Mouse (Mus musculus) heart, embryonic 12.5 days (tissue): ENCODE measurements at regions not wholly inside any gene's neighbourhood (a gene's known extent, or its start where the extent isn't known, plus 50 kb on each side); places are given as distances from the start of the nearest gene placed in this dataset.

ENCODE experiments used
- ATAC-seq: fragments of 200-750 bp; cut with Nextera tagmentation; 2 replicates; pipeline ENCODE4 v1.8.0; 2017; ENCODE audit warnings: moderate TSS enrichment, moderate library complexity; ENCODE audit not compliant: insufficient number of reproducible peaks, low FRiP score
- H3K27ac ChIP-seq: fragments of 300-500 bp; sonication (generic); 2 replicates; pipeline ENCODE4 v1.5.1; 2016; ENCODE audit warnings: mild to moderate bottlenecking, moderate library complexity; ENCODE audit not compliant: poor library complexity, severe bottlenecking
- H3K27me3 ChIP-seq: fragments of 300-500 bp; sonication (generic); replicated peaks from 2 replicates; pipeline ENCODE4 v1.6.1; 2016; ENCODE audit warnings: mild to moderate bottlenecking, moderate library complexity
- H3K36me3 ChIP-seq: fragments of 300-500 bp; sonication (generic); 2 replicates; pipeline ENCODE4 v1.6.1; 2016; ENCODE audit warnings: mild to moderate bottlenecking, moderate library complexity
- H3K4me1 ChIP-seq: fragments of 300-500 bp; sonication (generic); replicated peaks from 2 replicates; pipeline ENCODE4 v1.6.1; 2016; ENCODE audit warnings: mild to moderate bottlenecking
- H3K4me2 ChIP-seq: fragments of 300-500 bp; sonication (generic); 2 replicates; pipeline ENCODE4 v1.6.1; 2016; ENCODE audit warnings: mild to moderate bottlenecking, moderate library complexity
- H3K4me3 ChIP-seq: fragments of 300-500 bp; sonication (generic); 2 replicates; pipeline ENCODE4 v1.5.1; 2016; ENCODE audit warnings: mild to moderate bottlenecking
- H3K9ac ChIP-seq: fragments of 300-500 bp; sonication (generic); 2 replicates; pipeline ENCODE4 v1.6.1; 2016; ENCODE audit warnings: mild to moderate bottlenecking, moderate library complexity
- H3K9me3 ChIP-seq: fragments of 300-500 bp; sonication (generic); replicated peaks from 2 replicates; pipeline ENCODE4 v1.6.1; 2016; ENCODE audit warnings: mild to moderate bottlenecking, moderate library complexity
- WGBS: fragments of 180-500 bp; shearing (Covaris S2); methylation state at CpG from one replicate; pipeline ENCODE4 v1.1.7; 2016; 5-methylcytosine and 5-hydroxymethylcytosine counted together

- Histone ChIP-seq H3K27ac (no peak overlapping the region), H3K4me2 (no peak overlapping the region), H3K4me3 (no peak overlapping the region), H3K4me1 (no peaks in the 10 kb centered on the region), H3K9me3 (no peaks in the 10 kb centered on the region), H3K27me3 (no peaks in the 10 kb centered on the region; the same call in 1 of the 2 replicates), H3K9ac (no peak overlapping the region), H3K36me3 (no peaks in the 10 kb centered on the region)
- 63% methylated on average over 4 of the region's 4 CpGs for WGBS
- ATAC-seq: no peak
Observed at GRCm38 (mm10) chr10:99642201-99642827, 117.1 kb downstream of the Csl start.

DNA sequence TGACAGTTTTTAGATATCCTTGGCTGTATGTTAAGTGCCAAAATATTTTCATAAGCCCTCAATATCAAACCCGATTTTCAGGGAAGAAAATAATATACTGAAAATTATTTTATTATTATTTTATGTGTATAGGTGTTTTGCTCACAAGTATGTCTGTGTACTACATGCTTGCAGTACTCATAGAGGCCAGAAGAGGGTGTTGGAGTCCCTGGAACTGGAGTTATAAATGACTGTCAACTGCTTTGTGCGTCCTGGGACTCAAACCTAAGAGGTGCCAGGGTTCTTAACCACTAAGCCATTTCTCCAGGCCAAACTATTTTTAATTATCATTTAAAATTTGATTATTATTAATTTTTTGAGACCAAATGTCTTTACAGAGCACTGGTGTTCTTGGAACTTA is 114.5 kb downstream of the Csl start:
- no peaks in the 10 kb centered on the region; the same call in 1 of the 2 replicates for H3K27me3 ChIP-seq
- no peak overlapping the region for H3K4me2 ChIP-seq
- H3K9me3 ChIP-seq: no peaks in the 10 kb centered on the region
- no peaks in the 10 kb centered on the region for H3K4me1 ChIP-seq
- no peak overlapping the region for H3K9ac ChIP-seq
- H3K36me3 ChIP-seq: no peaks in the 10 kb centered on the region
- ATAC-seq: no peak
- no peak overlapping the region for H3K27ac ChIP-seq
- WGBS: 44% methylated on average over 2 of the region's 2 CpGs
- H3K4me3 ChIP-seq: no peak overlapping the region

- Histone ChIP-seq H3K36me3 (no peaks in the 10 kb centered on the region), H3K9ac (no peak overlapping the region), H3K27ac (no peak overlapping the region), H3K9me3 (no peaks in the 10 kb centered on the region), H3K4me1 (no peaks in the 10 kb centered on the region), H3K4me2 (no peak overlapping the region), H3K4me3 (no peak overlapping the region), H3K27me3 (no peaks in the 10 kb centered on the region)
- no peak for ATAC-seq
- 83% methylated on average over 1 of the region's 1 CpGs for WGBS
Observed at GRCm38 (mm10) chr10:99652011-99652410, 107.4 kb downstream of the Csl start.

DNA sequence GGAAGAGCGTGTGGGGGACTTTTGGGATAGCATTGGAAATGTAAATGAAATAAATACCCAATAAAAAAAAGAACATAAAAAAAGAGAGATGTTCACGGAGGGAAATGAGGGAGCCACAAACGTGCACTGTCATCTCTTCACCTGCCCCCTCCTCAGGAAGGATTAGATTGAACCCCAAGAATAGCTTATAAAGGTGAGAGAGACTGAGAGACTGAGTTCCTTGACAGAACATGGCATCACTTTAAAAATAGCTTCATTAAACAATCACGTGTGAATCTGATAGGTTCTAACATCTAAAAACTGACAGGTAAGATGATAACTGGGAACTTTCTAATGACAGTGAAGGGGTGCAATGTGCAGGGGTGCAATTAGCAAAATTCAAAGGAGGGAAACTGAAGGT is 105.2 kb downstream of the Csl start:
- H3K36me3 ChIP-seq: no peaks in the 10 kb centered on the region
- WGBS: 76% methylated on average over 4 of the region's 4 CpGs
- no peak overlapping the region for H3K4me2 ChIP-seq
- H3K9ac ChIP-seq: no peak overlapping the region
- H3K27ac ChIP-seq: no peak overlapping the region
- H3K9me3 ChIP-seq: no peaks in the 10 kb centered on the region
- no peaks in the 10 kb centered on the region for H3K4me1 ChIP-seq
- H3K4me3 ChIP-seq: no peak overlapping the region
- no peak for ATAC-seq
- no peaks in the 10 kb centered on the region for H3K27me3 ChIP-seq

DNA sequence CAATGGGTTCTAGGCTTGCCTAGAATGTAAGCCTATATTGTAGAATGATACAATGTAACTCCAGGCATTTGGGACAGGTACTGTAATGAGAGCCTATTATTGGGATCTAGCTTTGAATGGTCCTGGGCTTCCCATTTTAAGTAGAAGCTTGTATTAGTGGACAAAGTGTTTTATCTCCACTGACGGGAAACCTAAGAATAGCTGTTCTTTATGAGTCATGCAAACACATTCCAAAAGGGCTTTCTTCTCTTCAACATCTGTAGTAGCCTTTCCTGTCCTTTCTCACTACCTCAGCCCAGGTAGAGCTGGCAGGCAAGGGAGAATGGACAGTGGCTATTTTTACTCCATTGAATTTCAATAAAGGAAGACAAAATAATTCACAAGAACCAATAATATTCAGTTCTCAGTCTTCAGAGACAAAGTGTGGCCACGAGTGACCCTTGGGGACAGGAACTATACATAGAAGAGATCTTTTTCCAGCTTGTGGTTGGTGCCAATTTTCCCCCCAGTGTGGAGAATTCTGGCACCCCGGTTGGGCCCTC is 82.8 kb downstream of the Csl start:
- no peaks in the 10 kb centered on the region for H3K9me3 ChIP-seq
- H3K27me3 ChIP-seq: no peaks in the 10 kb centered on the region
- H3K27ac ChIP-seq: no peak overlapping the region
- ATAC-seq: 0 out of 2 replicates have a peak, but pooled peaks have one; percentile 15
- no peak overlapping the region for H3K4me3 ChIP-seq
- H3K9ac ChIP-seq: no peak overlapping the region
- peaks cover 6% of the 10 kb centered on the region; the same call in 1 of the 2 replicates for H3K4me1 ChIP-seq
- H3K36me3 ChIP-seq: no peaks in the 10 kb centered on the region
- 40% methylated on average over 3 of the region's 3 CpGs for WGBS
- H3K4me2 ChIP-seq: no peak overlapping the region

GRCm38 (mm10) chr10:99678096-99678495 is 81.4 kb downstream of the Csl start:
- ATAC-seq: no peak
- WGBS: 86% methylated on average over 9 of the region's 9 CpGs
- H3K4me3 ChIP-seq: no peak overlapping the region
- no peaks in the 10 kb centered on the region for H3K27me3 ChIP-seq
- no peak overlapping the region for H3K4me2 ChIP-seq
- peaks cover 6% of the 10 kb centered on the region; the same call in 1 of the 2 replicates for H3K4me1 ChIP-seq
- H3K36me3 ChIP-seq: no peaks in the 10 kb centered on the region
- H3K27ac ChIP-seq: no peak overlapping the region
- H3K9ac ChIP-seq: no peak overlapping the region
- no peaks in the 10 kb centered on the region for H3K9me3 ChIP-seq

DNA sequence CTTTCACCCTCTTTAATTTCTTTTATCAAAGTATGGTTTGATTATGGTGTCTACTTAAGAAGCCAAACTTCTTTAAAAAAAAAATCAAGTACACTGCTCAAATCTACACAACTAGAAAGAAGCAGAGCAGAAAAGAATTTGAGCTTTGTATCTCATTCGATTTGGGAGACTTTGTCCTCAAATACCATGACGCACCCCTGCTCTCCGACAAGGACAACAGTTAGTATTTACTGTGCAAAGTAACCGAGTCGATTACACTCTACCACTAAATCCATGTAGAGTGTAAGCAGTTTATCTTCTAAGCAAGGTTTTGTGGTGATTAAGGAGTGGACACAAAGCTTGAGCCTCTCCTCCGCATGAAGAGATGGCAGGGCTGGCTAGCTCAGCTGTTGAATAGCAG is 79.6 kb downstream of the Csl start:
- no peak for ATAC-seq
- 63% methylated on average over 6 of the region's 6 CpGs for WGBS
- no peaks in the 10 kb centered on the region for H3K27me3 ChIP-seq

DNA sequence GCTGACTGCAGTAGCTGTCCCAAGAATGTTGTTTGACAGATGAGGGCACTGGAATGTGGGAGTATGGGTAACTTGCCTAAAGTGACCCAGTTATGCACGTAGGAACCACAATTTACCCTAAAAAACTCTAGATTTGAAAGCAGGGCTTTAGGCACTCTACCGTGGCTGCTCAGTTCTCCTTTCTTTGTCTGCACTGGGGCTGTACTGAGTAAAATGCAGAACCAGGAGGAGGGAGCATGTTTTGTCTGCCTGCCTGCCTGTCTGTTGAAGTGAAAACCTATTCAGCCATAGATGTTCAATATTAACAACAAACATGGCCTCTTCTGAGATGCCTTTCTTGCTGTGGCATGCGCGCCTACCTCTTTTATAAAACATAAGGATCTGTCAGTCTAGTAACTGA is 77.5 kb downstream of the Csl start:
- no peak for ATAC-seq
- H3K27ac ChIP-seq: no peak overlapping the region
- H3K4me2 ChIP-seq: no peak overlapping the region
- H3K9me3 ChIP-seq: no peaks in the 10 kb centered on the region
- peaks cover under 1% of the 10 kb centered on the region; the same call in 1 of the 2 replicates for H3K4me1 ChIP-seq
- H3K36me3 ChIP-seq: no peaks in the 10 kb centered on the region
- H3K4me3 ChIP-seq: no peak overlapping the region
- WGBS: 75% methylated on average over 4 of the region's 4 CpGs
- H3K9ac ChIP-seq: no peak overlapping the region
- no peaks in the 10 kb centered on the region for H3K27me3 ChIP-seq

More for the DNA sequence above, 79.6 kb downstream of the Csl start:
- Histone ChIP-seq H3K4me2 (no peak overlapping the region), H3K4me3 (no peak overlapping the region), H3K9me3 (no peaks in the 10 kb centered on the region), H3K36me3 (no peaks in the 10 kb centered on the region), H3K9ac (no peak overlapping the region), H3K27ac (no peak overlapping the region), H3K4me1 (peaks cover 6% of the 10 kb centered on the region; the same call in 1 of the 2 replicates)

- no peak overlapping the region for H3K4me2 ChIP-seq
- 81% methylated on average over 9 of the region's 9 CpGs for WGBS
Observed at GRCm38 (mm10) chr10:99682350-99682749, 77.1 kb downstream of the Csl start.

GRCm38 (mm10) chr10:99683310-99683709 is 76.1 kb downstream of the Csl start:
- Histone ChIP-seq H3K9me3 (no peaks in the 10 kb centered on the region), H3K9ac (no peak overlapping the region), H3K4me3 (no peak overlapping the region), H3K4me1 (no peaks in the 10 kb centered on the region), H3K4me2 (no peak overlapping the region), H3K27me3 (no peaks in the 10 kb centered on the region), H3K27ac (no peak overlapping the region), H3K36me3 (no peaks in the 10 kb centered on the region)
- WGBS: 48% methylated on average over 3 of the region's 3 CpGs
- no peak for ATAC-seq

More at GRCm38 (mm10) chr10:99682350-99682749, 77.1 kb downstream of the Csl start:
- Histone ChIP-seq H3K27me3 (no peaks in the 10 kb centered on the region), H3K4me1 (no peaks in the 10 kb centered on the region), H3K27ac (no peak overlapping the region), H3K4me3 (no peak overlapping the region), H3K9ac (no peak overlapping the region), H3K9me3 (no peaks in the 10 kb centered on the region), H3K36me3 (no peaks in the 10 kb centered on the region)
- ATAC-seq: no peak

DNA sequence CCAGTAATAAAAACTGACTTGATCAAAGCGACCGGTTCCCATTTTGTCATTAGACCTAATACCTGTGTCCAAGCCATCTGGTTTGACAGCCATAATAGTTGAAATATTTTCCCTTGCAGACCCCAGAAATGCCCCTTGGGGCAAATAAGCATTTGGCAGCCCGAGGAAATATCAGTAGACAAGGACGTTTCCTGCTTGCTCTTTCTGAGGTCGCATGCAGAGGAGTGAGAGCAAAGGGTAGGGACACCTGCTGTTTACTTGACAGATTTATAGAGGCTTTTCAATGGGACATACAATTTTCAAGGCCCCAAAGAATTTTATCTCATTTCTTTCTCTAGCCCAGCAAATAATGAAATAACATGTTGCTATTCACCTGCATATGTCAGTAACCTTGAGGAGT is 73.5 kb downstream of the Csl start:
- Histone ChIP-seq H3K4me2 (no peak overlapping the region), H3K9ac (no peak overlapping the region), H3K9me3 (no peaks in the 10 kb centered on the region), H3K27ac (no peak overlapping the region), H3K36me3 (no peaks in the 10 kb centered on the region), H3K27me3 (no peaks in the 10 kb centered on the region), H3K4me3 (no peak overlapping the region), H3K4me1 (no peaks in the 10 kb centered on the region)
- no peak for ATAC-seq
- WGBS: 67% methylated on average over 5 of the region's 5 CpGs

DNA sequence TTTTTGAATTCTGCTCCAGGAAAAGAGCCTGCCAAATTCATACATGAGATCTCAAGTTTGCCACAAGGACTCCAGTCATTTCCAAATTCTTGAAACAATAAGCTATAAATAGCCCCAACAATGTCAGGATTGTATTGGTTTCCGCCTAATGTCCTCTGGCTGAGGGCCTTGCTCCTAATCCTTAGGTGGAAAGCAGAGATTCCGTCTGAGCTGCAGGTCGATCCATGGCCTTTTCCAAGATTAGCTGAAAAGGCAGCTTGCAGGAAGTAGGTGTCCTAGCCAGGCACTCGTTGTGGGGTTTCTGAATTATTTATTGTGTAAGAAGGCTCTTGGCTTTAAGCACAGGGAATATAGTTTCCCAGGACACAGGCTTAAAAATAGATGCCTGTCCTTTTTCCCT is 72.4 kb downstream of the Csl start:
- Histone ChIP-seq H3K27me3 (no peaks in the 10 kb centered on the region), H3K27ac (no peak overlapping the region), H3K4me2 (no peak overlapping the region), H3K4me3 (no peak overlapping the region), H3K4me1 (no peaks in the 10 kb centered on the region), H3K9ac (no peak overlapping the region), H3K9me3 (no peaks in the 10 kb centered on the region), H3K36me3 (no peaks in the 10 kb centered on the region)
- WGBS: 38% methylated on average over 4 of the region's 4 CpGs
- no peak for ATAC-seq
